11 mouse cellular contexts compared by ENCODE assay signal in the genomic region with DNA sequence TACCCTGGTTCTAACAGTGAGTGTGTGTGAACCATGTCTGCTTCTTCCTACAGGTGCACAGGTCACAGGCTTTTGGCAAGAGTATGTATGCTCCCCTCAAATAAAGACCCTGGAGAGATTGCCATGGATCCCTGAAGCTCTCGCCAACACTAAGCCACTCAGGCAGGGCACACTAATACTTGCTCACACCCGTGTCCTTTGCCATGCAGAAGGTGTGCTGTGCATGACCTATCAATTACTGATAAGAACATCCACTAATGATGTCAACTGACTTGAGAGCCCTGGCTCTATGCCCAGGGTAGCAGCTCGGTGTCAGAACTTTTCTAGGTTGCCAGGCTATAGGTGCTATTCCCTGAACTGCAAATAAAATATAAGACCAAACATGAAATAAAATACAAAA.
"Had no signal": no experiment of that assay in that cellular context is flagged by ENCODE, and none has a peak within 500 bp of the region (broad histone marks: within the 10 kb centered on the region; RNA-seq: fewer than 3 reads in every experiment).

No protein-coding gene starts in this region.

- H3K27ac ChIP-seq: left cerebral cortex, adult 2 months; liver, embryonic 13.5 days had no signal

- H3K36me3 ChIP-seq: liver, embryonic 13.5 days had no signal

- DNase-seq: kidney, postnatal 36 days; layer of hippocampus, postnatal 36 days; liver, embryonic 13.5 days; lung, adult 2 months; lung, postnatal 14 days; lung, postnatal 4 days; midbrain, embryonic 14.5 days; thymus, adult 18-20 months; thymus, postnatal 36 days had no signal

- H3K4me1 ChIP-seq: liver, embryonic 13.5 days had no signal

- H3K9me3 ChIP-seq: liver, embryonic 13.5 days had no signal

- H3K4me2 ChIP-seq: liver, embryonic 13.5 days; midbrain, embryonic 11.5 days had no signal

- H3K9ac ChIP-seq: liver, embryonic 13.5 days had no signal

- H3K27me3 ChIP-seq: liver, embryonic 13.5 days had no signal

- H3K4me3 ChIP-seq: left cerebral cortex, adult 2 months; liver, embryonic 13.5 days had no signal
